Mouse (Mus musculus) liver, embryonic 16.5 days (tissue): ENCODE results near the gene Diaph3. TPM values are rescaled to one million over a fixed set of nuclear protein-coding genes. Genes with fewer than 3 reads are reported as not detected.
"Not testable (repeated sequence)": the region's sequence is repeated elsewhere in the genome, so short reads cannot be mapped to it uniquely, and the experiment has no call there.

ENCODE experiments used
- ATAC-seq: fragments of 200-750 bp; cut with Nextera tagmentation; 2 replicates; pipeline ENCODE4 v1.8.0; 2017; ENCODE audit warnings: low read depth, mild to moderate bottlenecking, moderate number of reproducible peaks, moderate library complexity
- H3K27ac ChIP-seq: fragments of 300-500 bp; sonication (generic); 2 replicates; pipeline ENCODE4 v1.5.1; 2014; ENCODE audit warnings: mild to moderate bottlenecking, low read length
- H3K27me3 ChIP-seq: fragments of 300-500 bp; sonication (generic); 2 replicates; pipeline ENCODE4 v1.6.1; 2014; ENCODE audit warnings: low read depth, low read length, mixed read lengths; ENCODE audit not compliant: control insufficient read depth, insufficient read depth
- H3K36me3 ChIP-seq: fragments of 300-500 bp; sonication (generic); 2 replicates; pipeline ENCODE4 v1.6.1; 2014; ENCODE audit warnings: mild to moderate bottlenecking; ENCODE audit not compliant: control insufficient read depth, insufficient read depth
- H3K4me1 ChIP-seq: fragments of 300-500 bp; sonication (generic); 2 replicates; pipeline ENCODE4 v1.6.1; 2014; ENCODE audit warnings: low read depth, low read length, mixed read lengths; ENCODE audit not compliant: control insufficient read depth
- H3K4me2 ChIP-seq: fragments of 300-500 bp; sonication (generic); 2 replicates; pipeline ENCODE4 v1.6.1; 2014; ENCODE audit warnings: low read depth, low read length, mixed read lengths
- H3K4me3 ChIP-seq: fragments of 300-500 bp; sonication (generic); 2 replicates; pipeline ENCODE4 v1.5.1; 2014; ENCODE audit warnings: low read depth, mild to moderate bottlenecking, low read length
- H3K9ac ChIP-seq: fragments of 300-500 bp; sonication (generic); 2 replicates; pipeline ENCODE4 v1.6.1; 2014; ENCODE audit warnings: low read depth, low read length
- H3K9me3 ChIP-seq: fragments of 300-500 bp; sonication (generic); replicated peaks from 2 replicates; pipeline ENCODE4 v1.6.1; 2016; ENCODE audit warnings: low read length; ENCODE audit not compliant: control insufficient read depth
- WGBS: fragments of 180-500 bp; shearing (Covaris S2); extraction: QIAGEN DNeasy Blood & Tissue Kit; methylation state at CpG from one replicate; pipeline ENCODE4 v1.1.7; 2014; ENCODE audit not compliant: insufficient replicate concordance; 5-methylcytosine and 5-hydroxymethylcytosine counted together
- polyA plus RNA-seq: library from polyadenylated mRNA; unstranded; fragments of >200 nt; fragmentation: Nextera tagmentation; extraction: Ambion mirVana; gene quantifications from 2 replicates; pipeline ENCODE4 v1.2.1, GENCODE M21; 2015

Gene Diaph3
- polyA plus RNA-seq, 1 experiment from 2014 or later: 15.2 TPM

GRCm38 (mm10) chr14:87091108-87091507 is 49.9 kb downstream of the Diaph3 start:
- 64% methylated on average over 5 of the region's 5 CpGs for WGBS
- ATAC-seq: no peak

GRCm38 (mm10) chr14:87088928-87089327 is 52.1 kb downstream of the Diaph3 start:
- Histone ChIP-seq H3K27me3 (no peaks in the 10 kb centered on the region), H3K4me3 (no peak overlapping the region), H3K27ac (no peak overlapping the region), H3K4me1 (no peaks in the 10 kb centered on the region), H3K4me2 (no peak overlapping the region), H3K9ac (no peak overlapping the region), H3K36me3 (no peaks in the 10 kb centered on the region; the same call in none of the 2 replicates), H3K9me3 (no peaks in the 10 kb centered on the region)
- ATAC-seq: no peak
- 83% methylated on average over 4 of the region's 4 CpGs for WGBS

More at GRCm38 (mm10) chr14:87091108-87091507, 49.9 kb downstream of the Diaph3 start:
- H3K4me1 ChIP-seq: no peaks in the 10 kb centered on the region
- H3K9ac ChIP-seq: no peak overlapping the region
- no peak overlapping the region for H3K27ac ChIP-seq
- H3K9me3 ChIP-seq: no peaks in the 10 kb centered on the region
- H3K4me3 ChIP-seq: no peak overlapping the region
- H3K36me3 ChIP-seq: no peaks in the 10 kb centered on the region; the same call in none of the 2 replicates
- no peak overlapping the region for H3K4me2 ChIP-seq
- no peaks in the 10 kb centered on the region for H3K27me3 ChIP-seq

DNA sequence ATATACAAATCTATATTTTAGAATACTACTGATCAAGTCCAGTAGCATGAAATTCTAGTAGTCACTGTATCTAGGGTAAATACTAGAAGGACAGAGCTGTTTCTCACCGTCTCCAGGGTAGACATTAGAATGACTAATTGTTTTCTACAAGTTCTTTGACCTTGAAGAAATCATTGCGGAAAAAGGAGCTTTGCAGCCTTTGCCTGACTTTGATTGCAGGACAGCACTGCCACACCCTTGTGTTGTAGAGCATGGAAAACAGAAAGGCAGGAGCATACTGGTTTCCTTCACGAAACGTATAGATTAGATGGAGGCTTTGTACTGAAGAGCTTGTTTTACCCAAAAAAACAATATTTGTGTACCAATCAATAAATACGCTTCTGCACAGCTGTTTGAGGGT is 52.6 kb downstream of the Diaph3 start:
- Histone ChIP-seq H3K36me3 (no peaks in the 10 kb centered on the region; the same call in none of the 2 replicates), H3K9ac (no peak overlapping the region), H3K27ac (no peak overlapping the region), H3K4me3 (no peak overlapping the region), H3K4me1 (no peaks in the 10 kb centered on the region), H3K9me3 (no peaks in the 10 kb centered on the region), H3K27me3 (no peaks in the 10 kb centered on the region), H3K4me2 (no peak overlapping the region)
- 85% methylated on average over 5 of the region's 5 CpGs for WGBS
- no peak for ATAC-seq

DNA sequence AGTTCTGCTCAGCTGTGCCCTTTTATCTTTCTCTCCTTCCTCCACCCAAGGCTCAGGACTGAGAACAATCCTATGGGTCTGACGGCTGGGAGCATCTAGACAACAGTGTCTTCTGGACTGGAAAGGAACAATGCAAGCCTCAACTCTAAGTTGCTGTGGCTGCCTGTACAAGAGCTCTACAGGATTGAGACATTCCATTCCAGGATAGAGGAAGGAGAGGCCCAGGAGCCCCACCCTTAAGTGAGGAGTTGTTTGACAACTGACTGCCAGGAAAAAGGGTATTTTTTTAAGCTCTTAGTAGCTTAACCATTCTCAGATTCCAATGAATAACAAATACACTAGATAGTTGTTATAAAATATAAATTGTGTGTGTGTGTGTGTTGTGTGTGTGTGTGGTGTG is 53.0 kb downstream of the Diaph3 start:
- Histone ChIP-seq H3K4me1 (no peaks in the 10 kb centered on the region), H3K27ac (no peak overlapping the region), H3K36me3 (no peaks in the 10 kb centered on the region; the same call in none of the 2 replicates), H3K27me3 (no peaks in the 10 kb centered on the region), H3K4me2 (no peak overlapping the region), H3K9me3 (no peaks in the 10 kb centered on the region), H3K4me3 (no peak overlapping the region), H3K9ac (no peak overlapping the region)
- no peak for ATAC-seq
- WGBS: 90% methylated on average over 1 of the region's 1 CpGs

DNA sequence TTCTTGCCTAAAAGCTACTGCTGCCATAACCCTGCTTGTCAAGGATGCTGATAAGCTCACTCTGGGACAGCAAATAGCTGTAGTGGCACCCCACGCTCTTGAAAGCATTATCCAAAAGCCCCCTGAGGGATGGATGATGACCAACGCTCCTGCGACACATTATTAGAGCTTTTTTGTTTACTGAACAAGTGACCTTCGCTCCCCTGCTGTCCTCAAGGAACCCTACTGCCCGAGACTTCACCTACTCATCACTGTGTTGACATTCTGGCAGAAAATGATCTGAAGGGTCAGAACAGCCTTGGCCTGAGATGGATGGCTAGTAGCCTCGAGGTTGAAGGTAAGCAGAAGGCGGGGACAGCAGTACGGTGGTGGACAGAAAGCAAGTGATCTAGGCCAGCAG is 56.1 kb downstream of the Diaph3 start:
- not testable (repeated sequence) for H3K36me3 ChIP-seq, H3K4me1 ChIP-seq, H3K9ac ChIP-seq, H3K4me3 ChIP-seq, H3K9me3 ChIP-seq, H3K27ac ChIP-seq, H3K27me3 ChIP-seq, H3K4me2 ChIP-seq, ATAC-seq
- 80% methylated on average over 8 of the region's 8 CpGs for WGBS

DNA sequence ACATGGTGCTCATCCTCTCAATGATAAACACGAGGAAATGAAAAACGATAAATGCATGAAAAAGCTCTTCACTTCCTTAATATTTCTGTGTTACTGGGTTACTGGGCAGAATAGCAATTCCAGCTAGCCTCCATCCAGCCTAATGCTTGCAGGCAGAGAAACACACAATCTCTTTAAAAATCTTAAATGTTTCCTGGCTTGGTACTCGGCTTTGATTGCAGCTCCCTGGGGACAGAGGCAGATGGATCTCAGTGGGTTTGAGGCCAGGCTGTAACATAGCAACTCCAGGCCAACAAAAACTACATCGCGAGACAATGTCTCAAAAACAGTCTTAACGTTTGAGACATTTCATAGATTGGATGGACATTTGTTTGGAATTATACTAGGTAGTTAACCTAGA is 57.1 kb downstream of the Diaph3 start:
- H3K9me3 ChIP-seq: no peaks in the 10 kb centered on the region
- no peaks in the 10 kb centered on the region for H3K27me3 ChIP-seq
- no peaks in the 10 kb centered on the region for H3K36me3 ChIP-seq
- H3K4me2 ChIP-seq: no peak overlapping the region
- no peak overlapping the region for H3K27ac ChIP-seq
- no peak overlapping the region for H3K4me3 ChIP-seq
- H3K9ac ChIP-seq: no peak overlapping the region
- H3K4me1 ChIP-seq: no peaks in the 10 kb centered on the region
- ATAC-seq: no peak
- 82% methylated on average over 6 of the region's 6 CpGs for WGBS

GRCm38 (mm10) chr14:87079725-87080124 is 61.3 kb downstream of the Diaph3 start:
- H3K27me3 ChIP-seq: no peaks in the 10 kb centered on the region
- H3K4me2 ChIP-seq: no peak overlapping the region
- H3K4me3 ChIP-seq: no peak overlapping the region
- no peak overlapping the region for H3K9ac ChIP-seq
- no peaks in the 10 kb centered on the region for H3K9me3 ChIP-seq
- 82% methylated on average over 2 of the region's 2 CpGs for WGBS
- no peaks in the 10 kb centered on the region for H3K4me1 ChIP-seq
- ATAC-seq: no peak
- no peaks in the 10 kb centered on the region for H3K36me3 ChIP-seq
- no peak overlapping the region for H3K27ac ChIP-seq

GRCm38 (mm10) chr14:87075021-87075531 is 66.0 kb downstream of the Diaph3 start:
- no peaks in the 10 kb centered on the region for H3K4me1 ChIP-seq
- 94% methylated on average over 2 of the region's 2 CpGs for WGBS
- peaks cover 4% of the 10 kb centered on the region for H3K36me3 ChIP-seq
- H3K4me2 ChIP-seq: no peak overlapping the region
- H3K9ac ChIP-seq: no peak overlapping the region
- ATAC-seq: no peak
- H3K9me3 ChIP-seq: no peaks in the 10 kb centered on the region
- H3K27me3 ChIP-seq: no peaks in the 10 kb centered on the region
- H3K27ac ChIP-seq: no peak overlapping the region
- no peak overlapping the region for H3K4me3 ChIP-seq

DNA sequence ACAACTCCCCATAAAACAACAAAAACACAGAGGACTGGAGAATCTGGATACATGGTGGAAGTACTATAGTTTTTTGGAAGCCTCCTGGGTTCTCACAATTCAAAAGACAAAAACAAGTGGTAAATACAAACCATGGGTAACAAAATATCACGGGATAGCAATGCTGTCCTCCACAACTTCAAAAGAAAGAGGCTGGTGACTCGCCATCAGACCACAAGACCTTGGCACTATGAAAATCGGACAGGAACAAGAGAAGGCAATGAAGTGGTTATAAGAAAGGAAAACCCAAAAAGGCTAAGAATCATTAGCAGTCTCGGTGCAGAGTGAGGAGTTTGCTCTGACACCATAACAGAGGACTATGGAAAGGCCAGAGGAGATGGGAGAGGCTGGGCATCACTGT is 76.8 kb downstream of the Diaph3 start:
- no peak overlapping the region for H3K9ac ChIP-seq

More for the DNA sequence above, 76.8 kb downstream of the Diaph3 start:
- Histone ChIP-seq H3K9me3 (no peaks in the 10 kb centered on the region; the same call in none of the 2 replicates), H3K36me3 (peaks cover 8% of the 10 kb centered on the region), H3K4me1 (no peaks in the 10 kb centered on the region), H3K27me3 (no peaks in the 10 kb centered on the region), H3K4me3 (no peak overlapping the region), H3K4me2 (no peak overlapping the region), H3K27ac (no peak overlapping the region)
- 83% methylated on average over 4 of the region's 4 CpGs for WGBS
- ATAC-seq: no peak
